Mouse (Mus musculus) liver, adult (tissue): ENCODE results near the gene Rnf19b.

Experiments used
- GATA4 ChIP-seq: IDR thresholded peaks from 2 replicates; pipeline ENCODE4 v1.6.1; 2014; ENCODE audit warnings: mild to moderate bottlenecking, low read length; ENCODE audit not compliant: insufficient replicate concordance

The Rnf19b gene

GRCm38 (mm10) chr4:129051461-129052183, 6.4 kb upstream of the Rnf19b start:
- no peak for TF ChIP-seq GATA4

GRCm38 (mm10) chr4:129054757-129055156, 3.3 kb upstream of the Rnf19b start:
- TF ChIP-seq GATA4: no peak

- no peak for TF ChIP-seq GATA4
Observed at GRCm38 (mm10) chr4:129055562-129055961, 2.5 kb upstream of the Rnf19b start.

GRCm38 (mm10) chr4:129057533-129058206, 401 bp upstream of the Rnf19b start:
- TF ChIP-seq GATA4: no peak

- no peak for TF ChIP-seq GATA4
Observed at GRCm38 (mm10) chr4:129059125-129059551, 1.1 kb downstream of the Rnf19b start.

- no peak for TF ChIP-seq GATA4
Observed at GRCm38 (mm10) chr4:129059922-129060321, 1.9 kb downstream of the Rnf19b start.

- TF ChIP-seq GATA4: no peak
Observed at GRCm38 (mm10) chr4:129061486-129061885, 3.4 kb downstream of the Rnf19b start.

GRCm38 (mm10) chr4:129062281-129063075, 4.4 kb downstream of the Rnf19b start:
- no peak for TF ChIP-seq GATA4

- no peak for TF ChIP-seq GATA4
Observed at GRCm38 (mm10) chr4:129065688-129066236, 7.7 kb downstream of the Rnf19b start.

- no peak for TF ChIP-seq GATA4
Observed at GRCm38 (mm10) chr4:129067638-129068415, 9.8 kb downstream of the Rnf19b start.

GRCm38 (mm10) chr4:129068848-129069247, 10.8 kb downstream of the Rnf19b start:
- no peak for TF ChIP-seq GATA4

- no peak for TF ChIP-seq GATA4
Observed at GRCm38 (mm10) chr4:129079126-129079525, 21.1 kb downstream of the Rnf19b start.

GRCm38 (mm10) chr4:129081041-129081440, 23.0 kb downstream of the Rnf19b start:
- TF ChIP-seq GATA4: no peak

GRCm38 (mm10) chr4:129081512-129081911, 23.4 kb downstream of the Rnf19b start:
- TF ChIP-seq GATA4: no peak

- TF ChIP-seq GATA4: no peak
Observed at GRCm38 (mm10) chr4:129081939-129082338, 23.9 kb downstream of the Rnf19b start.
